Mouse (Mus musculus) CH12.LX (cell line): Measurements from ENCODE around the gene Adgrl1. TPM values are rescaled to one million over a fixed set of nuclear protein-coding genes. Genes with fewer than 3 reads are reported as not detected.
A peak's percentile ranks its signal among the peaks of the same experiment; 100 is the strongest.

Source experiments
- DNase-seq: peaks from one replicate; pipeline ENCODE4 v3.0.0-alpha.2; 2013; ENCODE audit errors: extremely low read depth
- H3K27ac ChIP-seq: 2 replicates; pipeline ENCODE4 v1.5.1; 2012; ENCODE audit warnings: low read depth, mild to moderate bottlenecking, control low read depth, moderate library complexity; ENCODE audit not compliant: insufficient read depth
- H3K27me3 ChIP-seq: replicated peaks from 2 replicates; pipeline ENCODE3; 2012; ENCODE audit warnings: inconsistent platforms
- H3K36me3 ChIP-seq, 2 experiments: replicated peaks in 1 of 2; 2 replicates each; pipeline versions ENCODE3 to v1.6.1; 2012; ENCODE audit warnings: inconsistent platforms in 1 of 2, low read length in 1 of 2, mild to moderate bottlenecking in 1 of 2, mixed read lengths in 1 of 2, moderate library complexity in 1 of 2; ENCODE audit not compliant: control insufficient read depth in 1 of 2, insufficient read depth in 1 of 2
- H3K4me1 ChIP-seq, 2 experiments: 2 replicates each; pipeline ENCODE4 v1.6.1; 2012; ENCODE audit warnings: inconsistent platforms in 1 of 2, moderate library complexity in 1 of 2; ENCODE audit not compliant: insufficient read depth in 2 of 2, control insufficient read depth in 1 of 2
- H3K4me2 ChIP-seq: 2 replicates; pipeline ENCODE4 v1.6.1; 2012; ENCODE audit warnings: low read depth, mild to moderate bottlenecking, control low read depth; ENCODE audit not compliant: poor library complexity, insufficient read depth, severe bottlenecking
- H3K4me3 ChIP-seq, 3 experiments: fragments of 150-350 bp in 1 of 3; sonication (generic) in 1 of 3; replicated peaks in 1 of 3; 2 replicates each; pipeline versions ENCODE3 to v1.5.1; 2011 to 2012; ENCODE audit warnings: low read depth in 2 of 3, low read length in 2 of 3, mild to moderate bottlenecking in 2 of 3, moderate library complexity in 2 of 3, control low read depth in 1 of 3, improper control_type of control experiment in 1 of 3, inconsistent platforms in 1 of 3, mixed read lengths in 1 of 3; ENCODE audit not compliant: poor library complexity in 1 of 3
- H3K79me2 ChIP-seq: replicated peaks from 2 replicates; pipeline ENCODE4 v1.6.1; 2012; ENCODE audit warnings: mild to moderate bottlenecking, moderate library complexity; ENCODE audit not compliant: control insufficient read depth, poor library complexity, insufficient read depth, severe bottlenecking; ENCODE audit errors: extremely low read depth
- H3K9ac ChIP-seq: 2 replicates; pipeline ENCODE4 v1.6.1; 2012; ENCODE audit warnings: low read depth, mild to moderate bottlenecking, control low read depth, moderate library complexity; ENCODE audit not compliant: insufficient read depth
- H3K9me3 ChIP-seq: replicated peaks from 2 replicates; pipeline ENCODE3; 2012; ENCODE audit warnings: low read length, inconsistent platforms, mixed read lengths
- CHD1 ChIP-seq: IDR thresholded peaks from 2 replicates; pipeline ENCODE4 v1.6.1; 2012; ENCODE audit warnings: low read depth, low read length, improper control_type of control experiment, inconsistent platforms
- EP300 ChIP-seq: IDR thresholded peaks from 2 replicates; pipeline ENCODE4 v1.6.1; 2011; ENCODE audit warnings: low read length, improper control_type of control experiment
- GABPA ChIP-seq: IDR thresholded peaks from 2 replicates; pipeline ENCODE4 v1.6.1; 2012; ENCODE audit warnings: low read depth, low read length, improper control_type of control experiment, inconsistent platforms; ENCODE audit not compliant: insufficient replicate concordance
- JUN ChIP-seq: IDR thresholded peaks from 2 replicates; pipeline ENCODE4 v1.6.1; 2011; ENCODE audit warnings: low read depth, mild to moderate bottlenecking, low read length, improper control_type of control experiment, moderate library complexity; ENCODE audit not compliant: insufficient read depth
- KAT2A ChIP-seq: IDR thresholded peaks from 2 replicates; pipeline ENCODE4 v1.6.1; 2012; ENCODE audit warnings: low read length, improper control_type of control experiment, inconsistent platforms; ENCODE audit not compliant: insufficient replicate concordance
- MAZ ChIP-seq: IDR thresholded peaks from 2 replicates; pipeline ENCODE4 v1.6.1; 2012; ENCODE audit warnings: low read depth, mild to moderate bottlenecking, inconsistent platforms, low read length, improper control_type of control experiment, moderate library complexity
- MXI1 ChIP-seq: IDR thresholded peaks from 2 replicates; pipeline ENCODE4 v1.6.1; 2011; ENCODE audit warnings: mild to moderate bottlenecking, low read depth, low read length, improper control_type of control experiment
- NELFE ChIP-seq: IDR thresholded peaks from 2 replicates; pipeline ENCODE4 v1.6.1; 2011; ENCODE audit warnings: low read depth, low read length, improper control_type of control experiment
- RAD21 ChIP-seq: IDR thresholded peaks from 2 replicates; pipeline ENCODE4 v1.6.1; 2011; ENCODE audit warnings: low read depth, mild to moderate bottlenecking, low read length, improper control_type of control experiment, moderate library complexity
- RCOR1 ChIP-seq: conservative IDR thresholded peaks from 2 replicates; pipeline ENCODE4 v1.6.1; 2012; ENCODE audit warnings: low read depth, mild to moderate bottlenecking, inconsistent platforms, low read length, improper control_type of control experiment
- TBP ChIP-seq: conservative IDR thresholded peaks from 2 replicates; pipeline ENCODE4 v1.6.1; 2011; ENCODE audit warnings: low read depth, low read length, improper control_type of control experiment
- USF1 ChIP-seq: IDR thresholded peaks from 2 replicates; pipeline ENCODE4 v1.6.1; 2014; ENCODE audit warnings: low read depth, mild to moderate bottlenecking, inconsistent platforms, low read length, improper control_type of control experiment
- USF2 ChIP-seq: conservative IDR thresholded peaks from 2 replicates; pipeline ENCODE4 v1.6.1; 2011; ENCODE audit warnings: low read depth, low read length, improper control_type of control experiment
- ZC3H11A ChIP-seq: IDR thresholded peaks from 2 replicates; pipeline ENCODE4 v1.6.1; 2012; ENCODE audit warnings: low read depth, mild to moderate bottlenecking, inconsistent platforms, low read length, improper control_type of control experiment
- ZKSCAN1 ChIP-seq: IDR thresholded peaks from 2 replicates; pipeline ENCODE4 v1.6.1; 2012; ENCODE audit warnings: low read depth, inconsistent platforms, low read length, improper control_type of control experiment, borderline replicate concordance
- ZNF384 ChIP-seq: IDR thresholded peaks from 2 replicates; pipeline ENCODE4 v1.6.1; 2012; ENCODE audit warnings: low read depth, low read length, improper control_type of control experiment, inconsistent platforms
- dilution Hi-C: fragments of 300-500 bp; cut with MboI; formaldehyde crosslinking; loops from 2 replicates; pipeline ENCODE4 v1.14.3; 2020; ENCODE audit warnings: low sequenced_read_pairs; ENCODE audit not compliant: extremely low pct_unique_long_range_greater_than_20kb, extremely low pct_ligation_motif_present
- in situ Hi-C: fragments of 300-500 bp; cut with MboI; formaldehyde crosslinking; loops from 3 replicates; pipeline ENCODE4 v1.14.3; 2019; ENCODE audit warnings: low sequenced_read_pairs, low pct_ligation_motif_present, low pct_unique_long_range_greater_than_20kb, mixed read lengths
- polyA plus RNA-seq: library from polyadenylated mRNA; unstranded; fragments of >175 nt; gene quantifications from 2 replicates; pipeline ENCODE4 v1.2.1, GENCODE M21; 2012; ENCODE audit warnings: low read depth; ENCODE audit not compliant: insufficient read length
- total RNA-seq, 2 experiments: library from RNA; depleted of rRNA; stranded (reverse); fragments of 300-350 nt in 1 of 2; fragments of >200 nt in 1 of 2; gene quantifications; 2 replicates each; pipeline ENCODE4 v1.2.3; 2012 to 2014

The Adgrl1 gene
- total and polyA plus RNA-seq, 3 experiments = 4.4 to 14.8 (median 14.5) TPM

DNA sequence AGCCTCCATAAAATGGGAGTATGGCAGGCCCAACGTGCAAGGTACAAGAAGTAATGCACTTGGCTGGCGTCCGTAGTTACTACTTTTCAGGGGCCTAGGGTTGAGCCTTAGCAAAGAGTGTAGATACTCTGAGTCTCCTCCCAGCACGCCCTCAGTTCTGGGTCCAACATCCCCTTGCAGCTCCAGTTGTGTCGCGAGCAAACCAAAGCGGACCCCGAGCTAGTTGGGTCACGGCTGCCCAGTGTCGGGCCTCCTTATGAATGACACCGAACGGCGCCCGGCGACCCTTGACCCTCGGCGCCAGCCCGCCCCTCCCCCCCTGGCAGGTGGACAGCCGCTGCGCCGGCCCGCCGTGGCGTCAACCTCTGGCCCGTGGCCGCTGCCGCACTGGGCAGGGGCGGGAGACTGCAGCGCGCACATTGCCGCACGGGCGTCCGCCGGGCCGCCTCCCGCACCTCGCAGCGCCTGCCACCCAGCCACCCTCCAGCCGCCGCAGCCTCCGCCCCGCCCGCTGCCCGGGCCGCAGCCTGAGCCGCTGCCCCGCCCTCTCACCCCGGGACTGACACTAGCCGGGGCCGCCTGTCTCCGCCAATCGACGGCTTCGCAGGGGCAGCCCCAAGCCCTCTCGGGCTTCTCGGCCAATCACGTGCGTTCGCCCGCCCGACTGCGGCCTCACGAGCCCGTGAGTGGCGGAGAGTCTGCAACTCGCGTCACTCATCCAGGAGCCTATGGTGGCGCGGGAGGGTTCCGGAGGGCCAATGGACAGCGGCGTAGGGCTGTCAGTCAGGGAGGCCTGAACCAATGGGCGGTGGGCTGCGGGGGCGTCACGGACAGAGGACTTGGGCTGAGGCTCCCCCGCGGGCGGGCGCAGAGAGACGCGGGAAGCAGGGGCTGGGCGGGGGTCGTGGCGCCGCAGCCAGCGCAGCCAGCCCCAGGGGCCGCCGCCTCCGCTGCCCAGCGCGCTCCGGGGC lies 72.5 kb downstream of the Adgrl1 start, which contains the start of gene Prkaca (continued):
- TF ChIP-seq GABPA (no peak), USF2 (no peak), ZC3H11A (no peak), MAZ (peak; percentile 51; the same call in 1 of the 2 replicates), ZNF384 (no peak), KAT2A (no peak), EP300 (no peak), MXI1 (peak; percentile 56; the same call in 1 of the 2 replicates), TBP (no peak), CHD1 (no peak), ZKSCAN1 (no peak), RCOR1 (no peak), USF1 (peak; percentile 54), RAD21 (no peak), JUN (no peak)

DNA sequence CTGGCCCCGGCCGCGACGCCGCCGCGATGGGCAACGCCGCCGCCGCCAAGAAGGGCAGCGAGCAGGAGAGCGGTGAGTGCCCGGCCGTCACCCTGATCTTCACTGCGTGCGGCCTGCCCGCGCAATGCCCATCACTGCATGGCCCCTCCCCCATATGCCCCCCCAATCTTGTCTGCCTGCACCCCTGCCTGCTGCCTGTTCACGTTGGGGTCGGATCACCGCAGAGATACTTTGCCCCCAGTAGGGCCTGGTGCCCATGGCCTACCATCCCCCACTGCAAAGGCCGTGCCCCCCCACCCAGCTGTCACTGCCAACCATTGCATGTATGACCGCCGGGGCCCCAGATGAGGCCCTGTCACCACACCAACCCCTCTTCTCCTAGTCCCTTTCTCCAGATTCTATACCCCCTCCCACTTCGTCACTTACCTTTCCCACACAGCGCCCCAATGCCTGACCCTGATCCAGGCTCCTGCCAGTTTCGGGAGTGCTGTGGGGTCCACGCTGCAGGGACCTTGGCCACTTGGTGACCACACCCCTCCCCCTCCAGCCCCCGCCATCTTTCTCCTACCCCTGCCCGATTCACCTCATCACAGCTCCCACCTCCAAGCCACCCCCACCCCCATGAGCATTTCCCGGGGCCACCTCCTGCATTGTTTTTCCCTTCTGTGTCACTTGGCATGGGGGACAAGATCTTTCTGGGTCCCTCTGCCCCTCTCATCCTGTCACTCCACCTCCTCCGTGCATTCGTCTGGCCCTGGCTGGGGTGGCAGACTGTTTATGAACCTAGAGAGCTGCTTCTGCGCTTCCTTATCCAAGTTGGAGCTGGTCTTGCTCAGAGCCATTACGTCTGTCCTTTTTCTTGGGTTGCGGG lies 73.5 kb downstream of the Adgrl1 start:
- H3K4me3 ChIP-seq = peak overlapping the region; percentile 66 to 99 (median 82)
- H3K4me1 ChIP-seq = peaks cover 12 to 43% of the 10 kb centered on the region in 2 experiments
- dilution Hi-C loops = no loop called here
- H3K4me2 ChIP-seq = peak overlapping the region; percentile 93
- peak overlapping the region; percentile 72 for H3K9ac ChIP-seq
- H3K79me2 ChIP-seq = peaks cover 4% of the 10 kb centered on the region; the same call in 1 of the 2 replicates
- H3K9me3 ChIP-seq = no peaks in the 10 kb centered on the region
- no peaks in the 10 kb centered on the region for H3K27me3 ChIP-seq
- TF ChIP-seq EP300 = no peak
- TF ChIP-seq NELFE = 0 out of 2 replicates have a peak, but pooled peaks have one; percentile 5
- TF ChIP-seq, all 38 proteins: peak for 1
- H3K36me3 ChIP-seq = peaks cover 12 to 33% of the 10 kb centered on the region in 2 experiments
- peak overlapping the region; percentile 7; the same call in 1 of the 2 replicates for H3K27ac ChIP-seq
- no peak for DNase-seq
- in situ Hi-C loops = no loop called here
